Mouse (Mus musculus) liver, embryonic 14.5 days (tissue): ENCODE data around the gene Dram1. TPM values are rescaled to one million over a fixed set of nuclear protein-coding genes. Genes with fewer than 3 reads are reported as not detected.

ENCODE experiments used
- ATAC-seq: fragments of 200-750 bp; cut with Nextera tagmentation; 2 replicates; pipeline ENCODE4 v1.8.0; 2017; ENCODE audit warnings: moderate number of reproducible peaks, mild to moderate bottlenecking, moderate library complexity; ENCODE audit not compliant: insufficient read depth
- DNase-seq, 3 experiments: peaks; one replicate each; pipeline ENCODE4 v3.0.0-alpha.2; 2012 to 2013; ENCODE audit warnings: low read depth in 3 of 3, low spot score in 3 of 3
- H3K27ac ChIP-seq: fragments of 300-500 bp; sonication (generic); 2 replicates; pipeline ENCODE4 v1.5.1; 2014; ENCODE audit warnings: moderate library complexity, mild to moderate bottlenecking, control low read depth, inconsistent platforms
- H3K27me3 ChIP-seq: fragments of 300-500 bp; sonication (generic); 2 replicates; pipeline ENCODE4 v1.6.1; 2014; ENCODE audit warnings: mild to moderate bottlenecking, low read length, moderate library complexity; ENCODE audit not compliant: control insufficient read depth, insufficient read depth
- H3K36me3 ChIP-seq: fragments of 300-500 bp; sonication (generic); replicated peaks from 2 replicates; pipeline ENCODE4 v1.6.1; 2014; ENCODE audit warnings: low read depth; ENCODE audit not compliant: control insufficient read depth, insufficient read depth
- H3K4me1 ChIP-seq, 2 experiments: fragments of 200-500 bp in 1 of 2; fragments of 300-500 bp in 1 of 2; sonication (generic) in 1 of 2; replicated peaks; 2 replicates each; pipeline ENCODE4 v1.6.1; 2012 to 2014; ENCODE audit warnings: antibody characterized with exemption in 1 of 2, inconsistent platforms in 1 of 2, low read length in 1 of 2; ENCODE audit not compliant: control insufficient read depth in 2 of 2, insufficient read depth in 2 of 2
- H3K4me2 ChIP-seq: fragments of 300-500 bp; sonication (generic); 2 replicates; pipeline ENCODE4 v1.6.1; 2014; ENCODE audit warnings: low read depth, mild to moderate bottlenecking, control low read depth, moderate library complexity
- H3K4me3 ChIP-seq, 2 experiments: fragments of 200-500 bp in 1 of 2; fragments of 300-500 bp in 1 of 2; sonication (generic) in 1 of 2; 2 replicates each; pipeline ENCODE4 v1.5.1; 2012 to 2014; ENCODE audit warnings: low read depth in 2 of 2, low read length in 2 of 2, mild to moderate bottlenecking in 2 of 2, control low read depth in 1 of 2, inconsistent platforms in 1 of 2, moderate library complexity in 1 of 2; ENCODE audit not compliant: insufficient read depth in 1 of 2
- H3K9ac ChIP-seq: fragments of 300-500 bp; sonication (generic); replicated peaks from 2 replicates; pipeline ENCODE4 v1.6.1; 2014; ENCODE audit warnings: mild to moderate bottlenecking, control low read depth, moderate library complexity
- H3K9me3 ChIP-seq: fragments of 300-500 bp; sonication (generic); 2 replicates; pipeline ENCODE4 v1.6.1; 2016; ENCODE audit warnings: low read length, mixed read lengths; ENCODE audit not compliant: control insufficient read depth
- CTCF ChIP-seq: IDR thresholded peaks from 2 replicates; pipeline ENCODE4 v1.5.1; 2016; ENCODE audit warnings: antibody characterized with exemption, low read depth, control low read depth
- EP300 ChIP-seq: IDR thresholded peaks from 2 replicates; pipeline ENCODE4 v1.6.1; 2016; ENCODE audit warnings: antibody characterized with exemption, low read depth
- WGBS: fragments of 180-500 bp; shearing (Covaris S2); extraction: QIAGEN DNeasy Blood & Tissue Kit; methylation state at CpG from one replicate; pipeline ENCODE4 v1.1.7; 2014; ENCODE audit not compliant: insufficient replicate concordance; 5-methylcytosine and 5-hydroxymethylcytosine counted together
- polyA plus RNA-seq, 2 experiments: library from polyadenylated mRNA; depleted of rRNA in 1 of 2; stranded (reverse) in 1 of 2; unstranded in 1 of 2; fragments of >200 nt; fragmentation: Nextera tagmentation in 1 of 2; extraction: Ambion mirVana in 1 of 2; gene quantifications; 2 replicates each; pipeline versions ENCODE4 v1.2.1 to v1.2.3; 2012 to 2014

The Dram1 gene
- polyA plus RNA-seq, 2 experiments = 1.2 to 1.5 TPM

GRCm38 (mm10) chr10:88420655-88421435 lies 42.0 kb upstream of the Dram1 start:
- Histone ChIP-seq H3K36me3 (no peaks in the 10 kb centered on the region; the same call in 1 of the 2 replicates), H3K4me3 (no peak overlapping the region), H3K4me2 (no peak overlapping the region), H3K27ac (no peak overlapping the region), H3K9ac (no peak overlapping the region), H3K4me1 (no peaks in the 10 kb centered on the region; a peak in 1 of 4 replicates), H3K9me3 (no peaks in the 10 kb centered on the region), H3K27me3 (no peaks in the 10 kb centered on the region)
- no peak for DNase-seq
- 70% methylated on average over 19 of the region's 19 CpGs for WGBS
- ATAC-seq = no peak
- no peak for TF ChIP-seq CTCF
- TF ChIP-seq EP300 = no peak

GRCm38 (mm10) chr10:88420141-88420541 lies 41.3 kb upstream of the Dram1 start:
- no peak overlapping the region for H3K4me2 ChIP-seq
- no peak overlapping the region for H3K27ac ChIP-seq
- TF ChIP-seq CTCF (no peak), EP300 (no peak)
- WGBS = 68% methylated on average over 11 of the region's 11 CpGs
- H3K4me1 ChIP-seq = no peaks in the 10 kb centered on the region; a peak in 1 of 4 replicates
- no peaks in the 10 kb centered on the region for H3K9me3 ChIP-seq
- H3K27me3 ChIP-seq = no peaks in the 10 kb centered on the region
- ATAC-seq = no peak
- no peak overlapping the region for H3K9ac ChIP-seq
- no peaks in the 10 kb centered on the region; the same call in 1 of the 2 replicates for H3K36me3 ChIP-seq
- DNase-seq = no peak
- H3K4me3 ChIP-seq = no peak overlapping the region

GRCm38 (mm10) chr10:88417686-88418085 lies 38.8 kb upstream of the Dram1 start:
- Histone ChIP-seq H3K4me3 (no peak overlapping the region), H3K27ac (no peak overlapping the region), H3K27me3 (no peaks in the 10 kb centered on the region), H3K36me3 (no peaks in the 10 kb centered on the region; the same call in 1 of the 2 replicates), H3K9ac (no peak overlapping the region), H3K4me1 (no peaks in the 10 kb centered on the region; a peak in 1 of 4 replicates), H3K9me3 (no peaks in the 10 kb centered on the region), H3K4me2 (no peak overlapping the region)
- no peak for ATAC-seq
- TF ChIP-seq EP300 (no peak), CTCF (no peak)
- DNase-seq = peak in 1 of 3 experiments; percentile 14
- 56% methylated on average over 5 of the region's 5 CpGs for WGBS

- ATAC-seq = no peak
- WGBS = 79% methylated on average over 17 of the region's 17 CpGs
- H3K4me2 ChIP-seq = no peak overlapping the region
These were observed 33.6 kb upstream of the Dram1 start for GRCm38 (mm10) chr10:88412290-88412995.

GRCm38 (mm10) chr10:88409751-88410150 lies 30.9 kb upstream of the Dram1 start:
- no peak for TF ChIP-seq CTCF
- no peak for TF ChIP-seq EP300
- DNase-seq (no peak), ATAC-seq (no peak)
- Histone ChIP-seq H3K4me2 (no peak overlapping the region), H3K4me3 (no peak overlapping the region), H3K9ac (no peak overlapping the region), H3K4me1 (no peaks in the 10 kb centered on the region), H3K36me3 (no peaks in the 10 kb centered on the region), H3K27me3 (no peaks in the 10 kb centered on the region), H3K27ac (no peak overlapping the region), H3K9me3 (no peaks in the 10 kb centered on the region)
- 36% methylated on average over 2 of the region's 2 CpGs for WGBS

More at GRCm38 (mm10) chr10:88412290-88412995, 33.6 kb upstream of the Dram1 start:
- TF ChIP-seq EP300 (no peak), CTCF (no peak)
- Histone ChIP-seq H3K27me3 (no peaks in the 10 kb centered on the region), H3K4me3 (no peak overlapping the region), H3K4me1 (no peaks in the 10 kb centered on the region; a peak in 1 of 4 replicates), H3K9ac (no peak overlapping the region), H3K9me3 (no peaks in the 10 kb centered on the region), H3K36me3 (no peaks in the 10 kb centered on the region), H3K27ac (no peak overlapping the region)
- no peak for DNase-seq
